Mouse (Mus musculus) kidney, adult 18-20 months (tissue): Measurements from ENCODE around the gene Dnajb6.
"Not testable (repeated sequence)": the region's sequence is repeated elsewhere in the genome, so short reads cannot be mapped to it uniquely, and the experiment has no call there.

Experiments used
- DNase-seq: peaks from one replicate; pipeline ENCODE4 v3.0.0; 2021

Dnajb6 gene

DNA sequence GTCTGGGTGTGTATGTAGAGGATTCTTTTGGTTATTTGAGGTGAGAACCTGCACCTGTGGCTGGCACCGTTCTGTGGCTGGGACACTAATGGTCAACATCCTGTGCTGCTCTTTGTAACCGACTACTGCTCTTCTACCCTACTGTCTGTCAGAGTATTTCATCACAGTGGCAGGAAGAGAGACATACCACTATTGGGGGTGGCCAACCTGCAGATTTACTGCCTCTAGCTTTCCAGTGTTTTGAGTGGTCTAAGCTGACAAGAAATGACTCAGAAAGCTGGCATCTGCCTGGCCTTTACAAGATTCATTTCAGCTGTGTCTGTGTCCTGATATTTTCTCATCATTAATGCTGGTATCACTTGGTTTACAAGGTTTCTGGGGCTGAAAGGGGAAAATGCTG is 36.5 kb downstream of the Dnajb6 start:
- DNase-seq = no peak

DNA sequence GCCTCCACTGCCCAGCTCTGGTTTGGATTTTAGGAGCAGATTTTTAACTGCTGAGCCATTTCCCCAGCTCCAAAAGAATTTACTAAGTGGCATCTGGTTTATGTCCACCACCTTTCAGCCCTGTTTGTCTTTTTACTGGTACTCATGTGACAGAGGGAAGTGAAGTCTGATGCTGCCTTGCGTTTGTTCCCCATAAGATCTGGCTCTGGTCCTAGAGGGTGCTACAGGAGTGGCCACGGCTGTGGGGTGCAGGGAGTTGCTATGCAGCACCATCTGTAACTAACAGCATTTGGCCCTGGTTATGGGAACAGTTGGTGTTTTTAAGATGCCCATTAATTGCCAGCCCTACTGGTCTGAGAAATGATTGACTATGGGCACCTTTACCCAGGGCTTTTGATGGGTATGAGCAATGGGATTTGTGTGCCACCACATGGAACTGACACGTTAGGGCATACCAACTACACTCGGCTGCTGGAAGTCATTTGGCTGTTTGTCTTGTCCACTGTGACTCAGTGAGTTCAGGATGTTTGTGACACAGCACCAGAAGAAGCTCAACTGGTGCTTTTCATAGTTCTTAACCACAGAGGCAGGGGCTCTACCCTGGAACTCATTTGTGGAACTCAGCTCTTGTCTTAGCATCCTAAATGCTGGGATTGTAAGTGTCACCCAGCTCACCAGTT is 37.3 kb downstream of the Dnajb6 start:
- no peak for DNase-seq

DNA sequence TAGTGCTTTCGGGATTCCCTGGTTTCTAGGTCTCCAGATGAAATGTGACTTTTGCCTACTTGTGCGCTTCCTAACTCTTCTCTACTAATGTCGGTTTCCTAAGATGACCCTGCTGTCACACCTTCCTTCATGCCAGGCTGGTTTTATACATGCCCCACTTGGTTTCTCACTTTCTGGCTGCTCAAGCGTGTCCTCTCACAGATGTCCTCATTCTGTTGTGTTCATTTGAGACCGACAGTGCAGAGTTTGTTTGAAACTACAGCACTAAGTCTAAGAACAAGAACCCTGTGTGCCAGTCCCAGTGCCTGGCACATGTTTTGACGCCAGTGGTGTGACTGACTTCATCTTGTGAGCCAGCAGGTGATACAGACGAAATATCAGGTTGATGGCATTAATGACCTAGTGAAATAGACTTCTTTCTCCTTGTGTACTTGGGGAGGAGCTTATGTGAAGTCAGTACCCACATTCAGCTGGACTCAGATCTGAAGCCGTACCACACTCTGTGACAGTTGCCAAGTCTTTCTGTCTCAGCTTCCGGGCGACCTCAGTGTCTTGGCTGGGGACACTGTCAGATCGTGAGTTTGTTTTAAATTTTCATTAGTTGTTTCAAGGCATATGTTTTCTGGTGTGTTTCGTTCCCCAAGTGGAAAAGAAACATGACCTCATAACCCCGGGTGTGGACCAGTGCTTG is 38.1 kb downstream of the Dnajb6 start:
- DNase-seq = no peak

- DNase-seq = no peak
These were observed 39.9 kb downstream of the Dnajb6 start for GRCm38 (mm10) chr5:29775437-29775836.

DNA sequence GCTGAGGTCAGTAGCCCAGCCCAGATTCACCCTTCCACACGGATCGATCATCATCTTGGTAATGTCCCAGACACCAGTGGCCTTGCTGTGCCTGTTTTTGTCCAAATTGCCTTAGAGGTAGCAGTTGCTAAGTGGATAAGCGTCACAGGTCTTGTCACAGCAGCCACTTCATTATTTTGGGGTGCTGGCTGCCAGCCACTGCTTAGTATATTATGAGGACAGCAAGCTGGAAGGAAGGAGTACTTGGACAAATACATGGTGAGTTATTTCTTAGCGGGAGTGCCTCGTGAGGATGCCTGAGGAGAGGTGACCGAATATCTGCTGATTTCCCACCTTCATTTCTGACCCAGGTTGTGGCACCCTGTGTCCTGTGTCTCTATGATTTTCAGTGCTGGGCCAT is 42.5 kb downstream of the Dnajb6 start:
- DNase-seq = no peak

DNA sequence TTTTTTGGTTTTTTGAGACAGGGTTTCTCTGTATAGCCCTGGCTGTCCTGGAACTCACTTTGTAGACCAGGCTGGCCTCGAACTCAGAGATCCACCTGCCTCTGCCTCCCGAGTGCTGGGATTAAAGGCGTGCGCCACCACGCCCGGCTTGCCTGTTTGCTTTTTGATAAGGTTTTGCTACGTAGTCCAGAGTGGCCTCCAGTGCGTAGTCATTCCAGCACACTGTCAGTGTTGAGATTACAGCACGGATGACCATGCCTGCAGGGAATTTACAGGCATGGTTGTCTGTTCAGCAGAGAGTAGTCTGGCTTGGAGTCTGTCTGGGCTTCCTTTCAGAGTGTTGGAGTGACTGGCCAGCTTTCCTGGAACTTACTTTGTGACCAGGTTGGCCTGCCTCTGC is 44.2 kb downstream of the Dnajb6 start:
- not testable (repeated sequence) for DNase-seq

GRCm38 (mm10) chr5:29782261-29782660 is 46.8 kb downstream of the Dnajb6 start:
- no peak for DNase-seq

DNA sequence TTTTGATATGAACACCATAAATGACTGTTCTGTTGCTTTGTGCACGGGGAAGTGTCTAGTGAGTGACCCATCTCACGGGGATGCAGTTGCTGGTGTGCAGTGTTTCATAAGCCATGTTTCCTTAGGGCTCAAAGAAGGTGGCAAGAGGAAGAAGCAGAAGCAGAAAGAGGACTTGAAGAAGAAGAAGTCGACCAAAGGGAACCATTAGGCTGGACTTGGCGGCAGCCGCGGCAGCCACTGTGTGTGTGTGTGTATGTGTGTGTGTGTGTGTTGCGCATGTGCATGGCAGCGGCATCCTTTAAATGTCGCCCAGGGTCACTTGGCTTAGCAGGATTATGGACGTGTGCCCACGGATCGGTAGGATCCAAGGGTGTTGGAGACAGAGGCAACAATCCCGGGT is 49.4 kb downstream of the Dnajb6 start:
- DNase-seq = not testable (repeated sequence)

GRCm38 (mm10) chr5:29785953-29786352 is 50.5 kb downstream of the Dnajb6 start:
- not testable (repeated sequence) for DNase-seq

- not testable (repeated sequence) for DNase-seq
These were observed 59.4 kb downstream of the Dnajb6 start for GRCm38 (mm10) chr5:29794933-29795332.

DNA sequence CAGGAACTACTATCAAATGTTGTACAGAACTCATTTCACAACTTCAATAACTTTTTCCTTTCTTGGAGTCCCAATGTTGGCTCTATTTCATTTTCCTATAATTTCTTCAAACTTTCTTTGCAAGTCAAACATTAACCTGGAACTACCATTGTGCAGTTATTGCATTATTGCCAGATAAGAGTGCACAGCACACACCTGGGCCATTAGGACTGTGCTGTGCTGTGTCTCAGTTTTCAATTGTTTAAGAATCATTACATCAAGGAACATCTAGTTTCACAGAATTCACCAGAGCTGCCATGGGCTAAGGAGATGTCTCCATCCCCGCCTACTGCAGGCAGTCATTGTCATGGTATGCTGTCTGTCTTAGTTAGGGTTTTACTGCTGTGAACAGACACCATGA is 73.5 kb downstream of the Dnajb6 start:
- no peak for DNase-seq

GRCm38 (mm10) chr5:29811377-29811921 is 76.0 kb downstream of the Dnajb6 start:
- DNase-seq = not testable (repeated sequence)

DNA sequence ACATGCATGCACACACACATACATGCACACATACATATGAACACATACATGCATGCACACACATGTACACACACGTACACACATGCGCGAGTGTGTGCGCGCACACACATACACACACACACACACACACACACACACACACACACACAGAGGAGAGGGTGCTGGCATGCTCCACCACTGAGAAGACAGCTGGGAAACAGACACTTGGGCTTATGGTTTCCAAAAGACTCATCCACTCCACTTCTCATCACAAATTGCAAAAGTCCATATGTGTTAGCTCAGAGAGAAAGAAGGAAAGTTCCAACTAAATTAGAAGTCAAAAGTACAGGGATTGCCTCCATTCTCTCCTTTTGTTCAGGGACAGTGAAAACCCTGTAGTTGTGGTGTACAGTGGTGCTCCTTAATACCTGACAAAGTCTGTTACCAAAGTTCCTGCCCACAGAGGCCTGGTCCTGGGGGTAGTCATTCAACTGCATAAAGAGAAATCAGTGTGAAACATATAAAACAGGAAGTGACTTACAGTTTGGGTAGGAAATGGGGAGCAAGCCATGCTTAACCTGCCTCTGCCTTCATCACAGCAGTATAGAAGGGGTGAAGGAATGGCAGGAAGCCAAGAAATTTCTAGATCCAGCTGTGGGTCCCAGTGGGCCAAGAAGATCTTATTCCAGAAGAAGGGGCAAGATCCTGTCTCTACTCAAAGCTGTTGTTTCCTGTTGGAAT is 81.2 kb downstream of the Dnajb6 start:
- DNase-seq = no peak

GRCm38 (mm10) chr5:29817400-29817799 is 81.9 kb downstream of the Dnajb6 start:
- DNase-seq = no peak

DNA sequence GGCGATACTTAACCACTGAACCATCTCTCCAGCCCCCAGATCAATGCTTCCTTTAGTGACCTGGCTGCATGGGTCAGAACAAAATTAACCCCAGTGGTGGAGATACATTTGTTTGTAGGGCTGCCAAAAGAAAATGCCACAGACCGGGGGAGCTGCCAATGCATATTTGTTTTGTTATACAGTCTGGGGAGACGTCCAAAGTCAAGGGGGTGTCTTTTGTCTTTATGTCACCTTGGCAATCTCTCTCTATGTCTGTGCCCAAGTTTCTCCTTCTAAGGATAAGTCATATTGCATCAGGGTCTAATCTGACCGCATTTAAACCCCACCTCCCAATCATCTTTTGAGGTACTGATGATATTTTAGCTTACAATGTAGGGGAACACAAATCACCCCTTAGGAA is 82.8 kb downstream of the Dnajb6 start:
- no peak for DNase-seq

DNA sequence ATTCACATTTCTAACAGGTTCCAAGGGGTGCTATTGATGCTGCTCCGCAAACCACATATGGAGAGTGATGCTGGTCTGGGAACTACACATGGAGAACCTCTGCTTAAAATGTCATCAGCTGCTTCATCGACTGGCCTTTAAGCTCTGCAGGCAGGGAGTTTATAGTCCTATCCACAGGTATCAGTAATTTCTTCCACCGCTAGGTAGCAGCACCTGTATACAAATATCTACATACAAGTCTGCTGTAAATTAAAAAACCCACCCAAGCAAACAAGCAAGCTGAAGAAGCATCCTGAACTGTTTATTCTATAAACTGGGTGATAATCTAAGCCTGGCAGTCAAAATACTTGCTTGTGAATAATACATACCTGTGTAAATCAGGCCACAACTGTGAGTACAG is 89.3 kb downstream of the Dnajb6 start:
- no peak for DNase-seq

DNA sequence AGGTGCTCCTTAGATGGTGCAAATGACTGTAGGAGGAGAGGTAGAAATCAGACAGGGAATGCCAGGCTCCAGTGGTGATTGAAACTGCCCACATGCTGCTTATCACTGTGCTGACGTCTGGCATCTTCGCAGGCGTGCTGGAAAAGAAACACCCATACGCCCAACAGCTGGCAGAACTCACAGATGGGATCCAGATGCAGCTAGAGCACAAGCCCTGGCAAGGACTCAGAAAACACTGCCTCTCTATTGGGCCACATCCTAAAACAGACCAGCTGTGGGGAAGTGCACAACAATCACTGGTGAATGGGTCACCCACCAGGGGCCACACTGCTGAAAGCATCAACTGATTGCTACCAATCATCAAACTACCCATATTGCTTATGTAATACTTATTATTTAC is 91.3 kb downstream of the Dnajb6 start:
- peak; percentile 6 for DNase-seq

DNA sequence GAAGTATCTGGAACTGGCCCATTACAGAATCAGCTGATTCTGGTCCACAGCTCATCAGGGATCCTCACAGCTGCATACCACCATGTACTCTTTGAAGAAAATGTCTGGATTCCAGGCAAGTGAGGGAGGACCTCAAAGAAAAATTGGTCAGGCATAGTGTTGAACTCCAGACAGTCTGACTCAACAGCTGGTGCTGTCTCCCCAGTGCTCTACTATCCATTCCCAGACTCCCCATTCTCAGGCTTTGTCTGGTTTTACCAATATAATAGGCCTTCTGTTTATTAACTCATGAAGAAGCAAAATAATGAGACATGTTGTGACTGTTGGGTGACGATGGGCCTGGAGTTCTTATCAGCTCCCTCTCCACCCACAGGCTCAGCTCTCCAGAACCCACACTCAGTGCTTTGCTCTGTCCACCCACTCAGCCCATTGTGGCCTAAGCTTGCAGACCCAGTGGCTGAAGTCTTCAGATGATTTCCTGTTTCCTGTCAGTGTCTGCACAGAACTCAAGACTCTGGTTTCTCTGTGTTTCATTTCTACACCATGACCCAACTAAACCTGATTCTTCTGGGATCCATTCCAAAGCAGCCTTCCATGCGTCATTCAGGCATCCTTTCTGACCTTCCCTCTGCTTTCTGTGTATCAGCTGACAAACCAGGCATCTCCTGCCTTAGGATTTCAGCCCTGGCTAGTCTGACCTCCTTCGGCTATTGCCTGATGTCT is 107.1 kb downstream of the Dnajb6 start:
- no peak for DNase-seq

GRCm38 (mm10) chr5:29845038-29845437 is 109.5 kb downstream of the Dnajb6 start:
- no peak for DNase-seq

DNA sequence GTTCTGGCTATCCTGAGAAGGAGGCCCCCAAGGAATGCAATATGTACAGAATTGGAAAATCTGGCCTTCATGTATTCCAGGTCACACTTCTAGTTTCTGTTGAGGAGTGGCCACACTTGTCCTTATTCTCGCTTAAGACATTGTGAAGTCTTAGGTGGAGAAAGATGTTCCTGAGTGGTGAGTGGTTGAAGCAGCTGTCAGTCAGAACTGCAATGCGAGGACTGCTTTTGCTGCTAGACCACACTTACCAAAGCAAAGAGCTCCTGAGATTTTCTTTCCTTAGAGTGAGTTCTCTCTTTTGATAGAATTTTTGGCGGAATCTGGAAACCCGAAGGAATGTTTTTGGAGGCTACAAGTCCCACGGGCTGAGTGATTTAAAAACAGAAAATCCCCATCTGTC is 112.0 kb downstream of the Dnajb6 start:
- DNase-seq = no peak

DNA sequence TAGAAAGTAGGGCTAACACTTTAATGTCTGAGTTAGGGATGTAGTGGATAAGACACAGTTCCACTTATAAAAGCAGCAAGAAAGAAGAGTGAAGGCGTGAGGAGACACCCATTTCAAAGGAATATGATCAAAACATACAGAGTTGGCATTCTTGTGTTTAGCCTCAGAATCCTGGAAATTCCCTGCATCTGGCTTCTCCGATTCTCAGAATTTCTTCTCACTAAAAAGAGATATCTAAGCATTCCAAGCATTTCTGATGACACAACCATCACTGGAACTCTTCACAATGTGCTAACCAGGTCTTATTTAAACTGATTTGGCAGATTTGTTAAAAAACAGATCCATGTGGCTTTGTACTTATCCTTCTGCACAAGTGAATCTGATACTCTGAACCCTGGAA is 112.6 kb downstream of the Dnajb6 start:
- DNase-seq = no peak

DNA sequence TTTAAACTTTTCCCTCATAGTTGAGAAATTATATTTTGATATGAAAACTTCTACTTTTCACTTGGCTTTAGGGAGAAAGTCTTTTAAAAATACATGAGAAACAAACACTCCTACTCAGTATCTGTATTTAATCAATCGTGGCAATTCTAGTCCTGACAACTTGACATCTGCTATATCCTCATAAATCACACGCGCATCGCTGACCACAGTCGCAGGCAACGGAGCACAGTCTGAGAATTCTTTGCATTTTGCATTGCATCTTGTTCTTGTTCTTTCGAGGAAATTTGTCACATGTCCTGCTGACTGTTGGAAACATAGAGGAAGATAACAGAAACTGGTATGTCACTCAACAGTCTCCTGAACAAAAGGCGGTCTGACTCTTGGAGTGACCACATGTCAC is 116.9 kb downstream of the Dnajb6 start:
- DNase-seq = no peak

- no peak for DNase-seq
These were observed 117.5 kb downstream of the Dnajb6 start for GRCm38 (mm10) chr5:29853035-29853434.
